Mouse (Mus musculus) lung, postnatal 0 days (tissue): ENCODE results near the gene Lemd2. TPM values are rescaled to one million over a fixed set of nuclear protein-coding genes. Genes with fewer than 3 reads are reported as not detected.

Source experiments
- ATAC-seq: fragments of 200-750 bp; cut with Nextera tagmentation; 2 replicates; pipeline ENCODE4 v1.8.0; 2017; ENCODE audit warnings: moderate library complexity
- DNase-seq: peaks from one replicate; pipeline ENCODE4 v3.0.0-alpha.2; 2016; ENCODE audit warnings: low spot score
- H3K27ac ChIP-seq: fragments of 300-500 bp; sonication (generic); 2 replicates; pipeline ENCODE4 v1.5.1; 2014; ENCODE audit warnings: antibody characterized with exemption, mild to moderate bottlenecking, low read length, mixed read lengths
- H3K27me3 ChIP-seq: fragments of 300-500 bp; sonication (generic); replicated peaks from 2 replicates; pipeline ENCODE4 v1.6.1; 2014; ENCODE audit warnings: low read length, mixed read lengths; ENCODE audit not compliant: insufficient read depth
- H3K36me3 ChIP-seq: fragments of 300-500 bp; sonication (generic); 2 replicates; pipeline ENCODE4 v1.6.1; 2014; ENCODE audit warnings: low read length, mixed read lengths; ENCODE audit not compliant: insufficient read depth
- H3K4me1 ChIP-seq: fragments of 300-500 bp; sonication (generic); 2 replicates; pipeline ENCODE4 v1.6.1; 2014; ENCODE audit warnings: antibody characterized with exemption, low read depth, low read length, mixed read lengths; ENCODE audit not compliant: insufficient read depth
- H3K4me2 ChIP-seq: fragments of 300-500 bp; sonication (generic); replicated peaks from 2 replicates; pipeline ENCODE4 v1.6.1; 2014; ENCODE audit warnings: low read depth, mild to moderate bottlenecking, low read length, moderate library complexity, mixed read lengths
- H3K4me3 ChIP-seq: fragments of 300-500 bp; sonication (generic); 2 replicates; pipeline ENCODE4 v1.5.1; 2014; ENCODE audit warnings: low read depth, low read length
- H3K9ac ChIP-seq: fragments of 300-500 bp; sonication (generic); replicated peaks from 2 replicates; pipeline ENCODE4 v1.6.1; 2014; ENCODE audit warnings: low read depth, mild to moderate bottlenecking
- H3K9me3 ChIP-seq: fragments of 300-500 bp; sonication (generic); 2 replicates; pipeline ENCODE4 v1.6.1; 2016; ENCODE audit warnings: low read length, mixed read lengths
- CTCF ChIP-seq: IDR thresholded peaks from 2 replicates; pipeline ENCODE4 v1.5.1; 2016; ENCODE audit warnings: antibody characterized with exemption, mild to moderate bottlenecking
- EP300 ChIP-seq: IDR thresholded peaks from 2 replicates; pipeline ENCODE4 v1.6.1; 2016; ENCODE audit warnings: antibody characterized with exemption, mild to moderate bottlenecking, control low read depth
- WGBS: fragments of 180-500 bp; shearing (Covaris S2); extraction: QIAGEN DNeasy Blood & Tissue Kit; methylation state at CpG from one replicate; pipeline ENCODE4 v1.1.7; 2014; 5-methylcytosine and 5-hydroxymethylcytosine counted together
- polyA plus RNA-seq: library from polyadenylated mRNA; unstranded; fragments of >200 nt; fragmentation: Nextera tagmentation; extraction: Ambion mirVana; gene quantifications from 2 replicates; pipeline ENCODE4 v1.2.1, GENCODE M21; 2015

The Lemd2 gene
- polyA plus RNA-seq, 1 experiment from 2014 or later, result 13.2 TPM

GRCm38 (mm10) chr17:27228216-27228915, 24.1 kb upstream of the Lemd2 start:
- Histone ChIP-seq H3K27ac (no peak overlapping the region), H3K9me3 (no peaks in the 10 kb centered on the region), H3K9ac (no peak overlapping the region), H3K4me3 (no peak overlapping the region), H3K4me2 (no peak overlapping the region), H3K4me1 (no peaks in the 10 kb centered on the region), H3K36me3 (no peaks in the 10 kb centered on the region), H3K27me3 (no peaks in the 10 kb centered on the region)
- TF ChIP-seq CTCF (no peak), EP300 (no peak)
- DNase-seq (peak; percentile 47), ATAC-seq (no peak)
- 24% methylated on average over 11 of the region's 11 CpGs for WGBS

GRCm38 (mm10) chr17:27227258-27227657, 23.0 kb upstream of the Lemd2 start:
- WGBS, result 63% methylated on average over 7 of the region's 7 CpGs
- ATAC-seq (no peak), DNase-seq (no peak)
- TF ChIP-seq EP300, result no peak
- no peak for TF ChIP-seq CTCF
- H3K4me3 ChIP-seq, result no peak overlapping the region
- H3K27ac ChIP-seq, result no peak overlapping the region
- H3K4me2 ChIP-seq, result no peak overlapping the region
- H3K36me3 ChIP-seq, result no peaks in the 10 kb centered on the region
- no peaks in the 10 kb centered on the region for H3K27me3 ChIP-seq
- no peaks in the 10 kb centered on the region for H3K4me1 ChIP-seq
- no peak overlapping the region for H3K9ac ChIP-seq
- H3K9me3 ChIP-seq, result no peaks in the 10 kb centered on the region

DNA sequence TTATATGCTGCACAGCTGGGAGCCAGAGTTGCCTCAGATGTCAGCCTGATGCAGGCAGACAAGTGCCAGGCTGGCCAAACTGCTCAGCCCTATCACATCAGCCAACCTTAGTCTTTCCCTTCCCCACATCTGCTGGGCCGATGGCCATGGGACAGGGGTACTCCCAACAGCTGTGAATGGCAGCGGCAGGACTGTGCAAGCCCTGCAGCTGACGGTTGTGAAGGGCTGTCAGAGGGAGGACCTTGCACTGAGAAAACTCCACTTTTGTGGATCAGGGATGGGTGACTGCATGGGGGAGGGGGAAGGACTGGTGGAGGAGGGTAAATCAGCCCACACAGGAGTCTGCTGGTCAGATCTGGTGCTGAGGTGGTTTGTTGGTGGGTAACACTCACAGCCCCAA, 22.4 kb upstream of the Lemd2 start:
- H3K27me3 ChIP-seq, result no peaks in the 10 kb centered on the region
- WGBS, result 58% methylated on average over 3 of the region's 3 CpGs
- TF ChIP-seq EP300, result no peak
- no peak for TF ChIP-seq CTCF

GRCm38 (mm10) chr17:27225801-27226200, 21.5 kb upstream of the Lemd2 start:
- no peak overlapping the region for H3K4me2 ChIP-seq
- no peaks in the 10 kb centered on the region for H3K36me3 ChIP-seq
- ATAC-seq (no peak), DNase-seq (no peak)
- H3K27ac ChIP-seq, result no peak overlapping the region
- no peak overlapping the region for H3K9ac ChIP-seq
- no peaks in the 10 kb centered on the region for H3K9me3 ChIP-seq
- TF ChIP-seq CTCF (no peak), EP300 (no peak)
- H3K4me3 ChIP-seq, result no peak overlapping the region
- H3K27me3 ChIP-seq, result no peaks in the 10 kb centered on the region
- H3K4me1 ChIP-seq, result no peaks in the 10 kb centered on the region
- WGBS, result 65% methylated on average over 10 of the region's 10 CpGs

More for the DNA sequence above, 22.4 kb upstream of the Lemd2 start:
- no peaks in the 10 kb centered on the region for H3K9me3 ChIP-seq
- H3K4me2 ChIP-seq, result no peak overlapping the region
- no peaks in the 10 kb centered on the region for H3K4me1 ChIP-seq
- H3K4me3 ChIP-seq, result no peak overlapping the region
- H3K9ac ChIP-seq, result no peak overlapping the region
- H3K36me3 ChIP-seq, result no peaks in the 10 kb centered on the region
- no peak for DNase-seq
- H3K27ac ChIP-seq, result no peak overlapping the region
- ATAC-seq, result no peak

DNA sequence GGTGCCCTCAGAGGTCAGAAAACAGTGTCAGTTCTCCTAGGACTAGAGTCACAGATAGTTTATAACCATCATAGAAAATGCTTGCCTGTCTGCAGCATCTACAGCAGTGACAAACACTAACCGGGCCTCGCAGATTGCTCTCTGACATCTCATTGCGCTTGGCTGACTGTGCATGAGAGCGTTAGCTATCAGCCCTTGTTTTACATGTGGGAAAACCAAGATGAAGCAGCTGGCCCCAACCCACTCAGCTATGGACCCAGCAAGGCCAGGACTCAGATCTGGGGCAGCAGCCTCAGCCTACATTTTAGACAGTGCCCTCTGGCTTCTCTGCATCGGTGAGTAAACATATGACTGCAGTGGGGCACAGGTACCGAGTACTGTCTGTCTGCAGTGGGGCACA, 19.6 kb upstream of the Lemd2 start:
- H3K4me1 ChIP-seq, result no peaks in the 10 kb centered on the region
- H3K4me3 ChIP-seq, result no peak overlapping the region
- H3K4me2 ChIP-seq, result no peak overlapping the region
- no peak for DNase-seq
- H3K27ac ChIP-seq, result no peak overlapping the region
- no peaks in the 10 kb centered on the region for H3K27me3 ChIP-seq
- 84% methylated on average over 6 of the region's 6 CpGs for WGBS
- H3K9ac ChIP-seq, result no peak overlapping the region
- ATAC-seq, result no peak
- no peaks in the 10 kb centered on the region for H3K36me3 ChIP-seq
- no peaks in the 10 kb centered on the region for H3K9me3 ChIP-seq
- TF ChIP-seq CTCF (no peak), EP300 (no peak)

- Histone ChIP-seq H3K4me1 (no peaks in the 10 kb centered on the region), H3K9ac (no peak overlapping the region), H3K4me2 (no peak overlapping the region), H3K9me3 (no peaks in the 10 kb centered on the region), H3K4me3 (no peak overlapping the region), H3K27me3 (no peaks in the 10 kb centered on the region), H3K36me3 (no peaks in the 10 kb centered on the region), H3K27ac (no peak overlapping the region)
- DNase-seq (no peak), ATAC-seq (no peak)
- 86% methylated on average over 16 of the region's 16 CpGs for WGBS
- TF ChIP-seq CTCF (no peak), EP300 (no peak)
Measured at GRCm38 (mm10) chr17:27221562-27221961, 17.3 kb upstream of the Lemd2 start.

DNA sequence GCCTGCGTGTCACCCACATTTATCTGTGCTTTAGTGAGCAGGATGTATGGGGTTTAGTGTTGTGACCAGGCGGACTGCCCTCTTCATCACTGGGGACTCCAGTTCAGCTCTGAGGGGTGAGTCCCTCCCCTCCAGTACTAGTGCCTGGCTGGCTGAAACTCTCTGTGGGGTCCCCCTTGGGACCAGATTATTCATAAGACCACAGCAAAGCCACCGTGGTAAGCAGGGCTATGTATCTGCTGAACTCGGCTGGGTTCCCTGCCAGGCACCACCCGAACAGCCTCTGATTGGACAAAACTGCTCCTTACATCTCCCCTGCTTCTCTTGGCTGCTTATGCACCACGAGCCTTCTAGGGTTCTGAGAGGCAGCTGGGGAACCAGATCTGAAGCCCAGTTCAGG, 14.6 kb upstream of the Lemd2 start:
- H3K4me1 ChIP-seq, result no peaks in the 10 kb centered on the region
- no peaks in the 10 kb centered on the region for H3K36me3 ChIP-seq
- no peak overlapping the region for H3K4me3 ChIP-seq
- no peak for DNase-seq
- no peak overlapping the region for H3K9ac ChIP-seq
- H3K9me3 ChIP-seq, result no peaks in the 10 kb centered on the region
- H3K27ac ChIP-seq, result no peak overlapping the region
- no peak for TF ChIP-seq EP300
- H3K27me3 ChIP-seq, result no peaks in the 10 kb centered on the region
- 53% methylated on average over 6 of the region's 6 CpGs for WGBS
- ATAC-seq, result no peak
- no peak overlapping the region for H3K4me2 ChIP-seq
